Mouse (Mus musculus): ENCODE results near the gene Dip2b. TPM values are rescaled to one million over a fixed set of nuclear protein-coding genes. Genes with fewer than 3 reads are reported as not detected.

The Dip2b gene
- polyA plus RNA-seq, 1 experiment = 9.3 TPM

GRCm38 (mm10) chr15:100177575-100177974 is 139.1 kb downstream of the Dip2b start:
- DNase-seq (ENCODE audit: low read depth) = no peak

GRCm38 (mm10) chr15:100178487-100178886 is 140.0 kb downstream of the Dip2b start:
- no peak for DNase-seq (ENCODE audit: low read depth)

DNA sequence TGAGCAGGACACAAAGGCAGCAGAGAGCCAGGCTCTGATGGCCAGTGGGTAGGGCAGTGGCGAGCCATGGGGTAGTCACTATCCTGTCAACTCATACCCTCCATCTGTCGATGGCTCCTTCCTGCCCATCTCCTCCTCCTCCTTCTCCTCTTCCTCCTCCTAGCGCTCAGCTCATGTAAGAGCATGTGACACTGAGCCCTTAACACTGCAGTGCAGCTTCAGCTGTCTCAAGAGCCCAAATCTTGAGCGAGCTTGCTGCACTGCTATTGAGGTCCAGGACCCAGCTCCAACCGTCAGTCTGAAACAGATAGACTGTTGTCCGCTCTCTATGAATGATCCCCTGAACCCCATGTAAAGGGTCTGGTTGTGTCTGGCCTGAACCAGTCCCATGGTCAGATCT is 141.2 kb downstream of the Dip2b start:
- no peak for DNase-seq (ENCODE audit: low read depth)

GRCm38 (mm10) chr15:100180221-100180620 is 141.8 kb downstream of the Dip2b start:
- no peak for DNase-seq (ENCODE audit: low read depth)

DNA sequence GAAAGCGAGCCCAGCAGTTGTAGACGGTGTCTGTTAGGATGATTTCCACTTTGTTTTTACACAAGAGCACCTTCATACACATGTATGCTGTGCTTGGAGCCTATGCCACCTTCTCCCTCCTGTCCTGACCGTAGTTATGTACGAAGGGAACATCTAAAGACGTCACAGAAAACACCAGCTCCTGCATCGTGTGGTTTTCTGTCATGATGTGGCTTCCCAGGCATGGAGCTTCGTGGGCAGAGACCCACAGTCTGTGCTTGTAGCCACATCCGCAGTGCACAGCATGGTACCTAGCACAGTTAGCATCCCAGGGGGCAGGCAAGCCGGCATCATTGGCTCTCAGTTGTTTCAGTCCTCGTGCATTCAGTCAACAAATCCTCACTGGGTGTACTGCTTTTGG is 143.4 kb downstream of the Dip2b start:
- DNase-seq (ENCODE audit: low read depth) = no peak

- DNase-seq (ENCODE audit: low read depth) = no peak
Measured at GRCm38 (mm10) chr15:100182526-100183280, 144.2 kb downstream of the Dip2b start.

GRCm38 (mm10) chr15:100183510-100183909 is 145.0 kb downstream of the Dip2b start:
- no peak for DNase-seq (ENCODE audit: low read depth)

GRCm38 (mm10) chr15:100184821-100185496 is 146.5 kb downstream of the Dip2b start:
- DNase-seq (ENCODE audit: low read depth) = no peak

- no peak for DNase-seq (ENCODE audit: low read depth)
Measured at GRCm38 (mm10) chr15:100186234-100186633, 147.8 kb downstream of the Dip2b start.

- no peak for DNase-seq (ENCODE audit: low read depth)
Measured at GRCm38 (mm10) chr15:100186882-100187672, 148.6 kb downstream of the Dip2b start.

GRCm38 (mm10) chr15:100188542-100188941 is 150.1 kb downstream of the Dip2b start:
- DNase-seq (ENCODE audit: low read depth) = no peak

DNA sequence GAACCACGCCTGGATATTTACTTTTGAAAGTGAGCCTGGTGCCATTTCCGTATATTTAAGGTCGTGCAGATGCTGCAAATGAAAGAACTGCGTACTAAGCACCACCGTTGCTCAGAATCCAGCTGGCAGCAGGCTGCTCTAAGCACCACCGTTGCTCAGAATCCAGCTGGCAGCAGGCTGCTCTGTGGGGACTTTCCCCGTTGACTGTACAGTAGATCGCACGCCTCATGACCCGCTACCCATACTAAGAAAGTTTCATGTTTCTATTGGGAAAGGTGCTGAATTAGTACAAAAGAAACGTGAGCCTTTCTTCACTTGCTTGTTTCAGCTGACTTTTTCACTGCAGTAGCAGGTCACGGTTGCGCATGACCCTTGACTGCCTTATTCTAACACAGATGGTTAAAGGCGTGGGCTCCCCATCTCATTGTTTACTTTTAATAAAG is 150.5 kb downstream of the Dip2b start:
- no peak for DNase-seq (ENCODE audit: low read depth)

- DNase-seq (ENCODE audit: low read depth) = no peak
Measured at GRCm38 (mm10) chr15:100190083-100190482, 151.6 kb downstream of the Dip2b start.

DNA sequence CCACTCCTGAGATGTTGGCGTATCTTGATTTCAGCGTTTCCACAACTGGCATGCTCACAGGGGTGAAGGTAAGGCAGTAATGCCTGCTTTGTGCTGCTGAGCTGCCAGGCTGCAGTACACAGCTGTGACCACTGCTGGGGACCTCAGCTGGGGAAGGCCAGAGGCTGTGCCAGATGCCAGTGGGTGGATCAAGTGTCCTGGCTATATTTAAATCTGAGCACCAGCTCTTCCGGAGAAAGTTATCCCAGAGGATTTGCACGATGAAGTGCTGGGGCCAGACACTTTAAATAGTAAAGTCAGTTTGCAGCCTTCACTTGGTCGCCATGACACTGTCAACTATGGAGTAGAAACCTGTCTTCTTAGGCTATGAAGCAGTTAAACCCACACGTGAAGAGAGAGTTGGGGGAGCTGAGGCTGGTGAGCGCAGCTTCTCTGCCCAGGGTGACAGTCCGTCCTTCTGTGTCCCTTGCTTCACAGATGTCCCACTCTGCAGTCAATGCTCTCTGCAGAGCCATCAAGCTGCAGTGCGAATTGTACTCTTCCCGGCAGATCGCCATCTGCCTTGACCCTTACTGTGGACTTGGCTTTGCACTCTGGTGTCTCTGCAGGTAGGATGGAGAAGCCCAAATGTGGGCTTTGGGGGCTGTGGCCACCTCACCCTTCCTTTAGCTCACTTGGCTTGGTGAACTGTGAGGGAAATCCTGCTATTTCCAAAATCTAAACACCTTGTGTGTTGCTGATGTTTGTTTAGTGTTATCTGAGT is 160.7 kb downstream of the Dip2b start:
- DNase-seq (ENCODE audit: low read depth) = no peak

DNA sequence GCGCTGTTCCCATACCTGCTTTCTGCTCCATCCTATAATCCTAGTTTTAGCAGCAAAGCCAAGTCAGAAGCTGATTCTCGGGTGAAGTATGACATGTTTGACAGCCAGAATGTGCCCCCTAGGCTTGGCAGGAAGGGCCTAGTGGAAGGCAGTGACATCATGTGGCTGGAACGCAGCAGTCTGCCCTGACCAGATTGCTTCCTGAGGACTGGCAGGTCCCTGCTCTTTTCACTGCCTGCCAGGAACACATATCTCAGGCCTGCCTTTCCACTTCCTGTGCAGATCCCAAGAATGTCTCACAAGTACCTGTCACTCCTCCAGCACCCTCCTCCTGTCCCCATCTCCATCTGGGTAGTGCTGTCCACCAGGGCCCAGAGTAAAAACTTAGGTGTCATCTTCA is 161.3 kb downstream of the Dip2b start:
- peak; percentile 55 for DNase-seq (ENCODE audit: low read depth)

DNA sequence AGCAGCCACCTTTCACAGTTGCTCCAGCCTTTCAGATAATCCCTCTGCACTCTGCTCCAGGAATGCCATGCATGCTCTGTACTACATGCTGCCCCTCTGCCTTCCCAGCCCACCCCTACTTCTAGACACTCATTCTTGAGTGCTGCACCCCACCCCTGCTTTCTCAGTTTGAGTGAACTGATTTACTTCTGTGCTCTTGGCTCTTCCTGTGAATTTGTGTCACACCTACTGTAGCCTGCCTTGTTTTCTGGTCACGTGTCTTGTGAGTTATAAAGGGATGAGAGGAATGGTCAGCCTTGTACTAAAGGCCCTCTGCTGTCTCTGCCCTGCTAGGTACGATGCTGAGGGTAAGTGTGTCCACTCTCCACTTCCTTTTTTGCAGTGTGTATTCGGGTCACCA is 163.3 kb downstream of the Dip2b start:
- no peak for DNase-seq (ENCODE audit: low read depth)

- no peak for DNase-seq (ENCODE audit: low read depth)
Measured at GRCm38 (mm10) chr15:100202431-100203015, 164.1 kb downstream of the Dip2b start.

DNA sequence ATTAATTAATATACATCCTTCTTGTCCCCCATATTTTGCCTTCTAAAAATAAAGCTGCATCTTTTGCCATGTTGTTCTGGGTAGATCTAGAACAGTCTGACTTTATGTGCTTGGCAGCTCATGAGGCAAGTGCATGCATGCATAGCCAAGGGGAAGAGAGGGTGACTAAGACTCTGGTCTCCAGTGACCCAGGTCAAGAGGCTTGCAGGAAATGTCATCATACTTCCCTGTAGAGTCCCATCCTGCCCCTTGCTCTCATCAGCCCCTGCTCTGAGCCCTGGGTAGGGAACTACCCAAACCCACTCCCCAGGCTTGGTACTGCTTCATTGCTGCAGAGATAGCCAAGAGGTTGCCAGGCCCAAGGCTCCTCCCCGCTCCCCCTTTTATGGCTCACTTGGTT is 166.1 kb downstream of the Dip2b start:
- no peak for DNase-seq (ENCODE audit: low read depth)

DNA sequence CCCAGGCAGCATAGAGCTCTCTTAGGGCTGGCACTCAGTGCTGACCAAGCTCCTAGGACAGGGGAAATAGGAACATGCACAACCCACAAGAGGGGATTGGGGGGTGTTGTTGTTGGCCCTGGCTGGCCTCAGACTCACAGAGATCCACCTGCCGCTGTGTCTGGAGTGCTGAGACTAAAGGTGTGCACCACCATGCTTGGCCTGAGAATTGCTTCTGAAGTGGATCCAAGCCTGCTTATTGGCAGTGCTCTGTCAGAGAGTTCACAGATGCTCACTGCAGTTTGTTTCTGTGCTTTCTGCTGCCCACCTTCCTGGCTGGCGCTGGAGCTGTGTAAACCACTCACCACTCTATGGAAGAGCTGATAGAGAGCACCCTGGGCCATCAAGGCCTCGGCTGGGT is 171.5 kb downstream of the Dip2b start:
- DNase-seq (ENCODE audit: low read depth) = no peak

DNA sequence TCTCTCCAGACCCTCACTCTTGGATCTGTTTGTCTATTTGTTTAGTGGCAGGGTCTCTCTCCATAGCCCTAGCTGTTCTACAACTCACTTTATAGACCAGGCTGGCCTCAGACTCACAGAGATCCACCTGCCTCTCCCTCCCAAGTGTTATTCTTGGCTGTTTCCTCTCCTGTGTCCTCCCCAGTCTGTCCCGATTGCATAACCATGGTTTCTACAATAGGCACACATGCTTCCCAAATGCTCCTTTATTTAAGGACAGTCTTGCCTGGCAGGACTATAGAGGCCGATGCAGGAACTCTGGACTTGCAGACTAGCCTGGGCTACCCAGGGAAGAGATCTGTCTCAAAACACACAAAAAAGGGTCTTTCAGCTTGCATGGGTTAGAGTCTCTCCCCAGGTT is 174.9 kb downstream of the Dip2b start:
- DNase-seq (ENCODE audit: low read depth) = peak; percentile 58

DNA sequence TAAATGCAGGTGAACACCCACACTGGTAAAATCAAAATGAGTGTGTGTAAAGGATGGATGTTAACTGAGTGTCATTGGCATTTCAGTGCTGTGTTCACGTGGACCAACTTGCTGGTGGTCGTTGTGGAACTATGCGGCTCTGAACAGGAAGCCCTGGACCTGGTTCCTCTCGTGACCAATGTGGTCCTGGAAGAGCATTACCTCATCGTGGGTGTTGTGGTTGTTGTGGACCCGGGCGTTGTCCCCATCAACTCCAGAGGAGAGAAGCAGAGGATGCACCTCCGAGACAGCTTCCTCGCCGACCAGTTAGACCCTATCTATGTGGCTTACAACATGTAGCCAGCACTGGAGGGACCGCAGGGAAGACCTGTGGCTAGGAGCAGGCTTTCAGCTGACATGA is 176.6 kb downstream of the Dip2b start:
- no peak for DNase-seq (ENCODE audit: low read depth)
